Mouse (Mus musculus) lung, postnatal 0 days (tissue): Measurements from ENCODE around the gene Rer1. TPM values are rescaled to one million over a fixed set of nuclear protein-coding genes. Genes with fewer than 3 reads are reported as not detected.
A peak's percentile ranks its signal among the peaks of the same experiment; 100 is the strongest.

Experiments
- ATAC-seq: fragments of 200-750 bp; cut with Nextera tagmentation; 2 replicates; pipeline ENCODE4 v1.8.0; 2017; ENCODE audit warnings: moderate library complexity
- DNase-seq: peaks from one replicate; pipeline ENCODE4 v3.0.0-alpha.2; 2016; ENCODE audit warnings: low spot score
- H3K27ac ChIP-seq: fragments of 300-500 bp; sonication (generic); 2 replicates; pipeline ENCODE4 v1.5.1; 2014; ENCODE audit warnings: antibody characterized with exemption, mild to moderate bottlenecking, low read length, mixed read lengths
- H3K27me3 ChIP-seq: fragments of 300-500 bp; sonication (generic); replicated peaks from 2 replicates; pipeline ENCODE4 v1.6.1; 2014; ENCODE audit warnings: low read length, mixed read lengths; ENCODE audit not compliant: insufficient read depth
- H3K36me3 ChIP-seq: fragments of 300-500 bp; sonication (generic); 2 replicates; pipeline ENCODE4 v1.6.1; 2014; ENCODE audit warnings: low read length, mixed read lengths; ENCODE audit not compliant: insufficient read depth
- H3K4me1 ChIP-seq: fragments of 300-500 bp; sonication (generic); 2 replicates; pipeline ENCODE4 v1.6.1; 2014; ENCODE audit warnings: antibody characterized with exemption, low read depth, low read length, mixed read lengths; ENCODE audit not compliant: insufficient read depth
- H3K4me2 ChIP-seq: fragments of 300-500 bp; sonication (generic); replicated peaks from 2 replicates; pipeline ENCODE4 v1.6.1; 2014; ENCODE audit warnings: low read depth, mild to moderate bottlenecking, low read length, moderate library complexity, mixed read lengths
- H3K4me3 ChIP-seq: fragments of 300-500 bp; sonication (generic); 2 replicates; pipeline ENCODE4 v1.5.1; 2014; ENCODE audit warnings: low read depth, low read length
- H3K9ac ChIP-seq: fragments of 300-500 bp; sonication (generic); replicated peaks from 2 replicates; pipeline ENCODE4 v1.6.1; 2014; ENCODE audit warnings: low read depth, mild to moderate bottlenecking
- H3K9me3 ChIP-seq: fragments of 300-500 bp; sonication (generic); 2 replicates; pipeline ENCODE4 v1.6.1; 2016; ENCODE audit warnings: low read length, mixed read lengths
- CTCF ChIP-seq: IDR thresholded peaks from 2 replicates; pipeline ENCODE4 v1.5.1; 2016; ENCODE audit warnings: antibody characterized with exemption, mild to moderate bottlenecking
- EP300 ChIP-seq: IDR thresholded peaks from 2 replicates; pipeline ENCODE4 v1.6.1; 2016; ENCODE audit warnings: antibody characterized with exemption, mild to moderate bottlenecking, control low read depth
- WGBS: fragments of 180-500 bp; shearing (Covaris S2); extraction: QIAGEN DNeasy Blood & Tissue Kit; methylation state at CpG from one replicate; pipeline ENCODE4 v1.1.7; 2014; 5-methylcytosine and 5-hydroxymethylcytosine counted together
- polyA plus RNA-seq: library from polyadenylated mRNA; unstranded; fragments of >200 nt; fragmentation: Nextera tagmentation; extraction: Ambion mirVana; gene quantifications from 2 replicates; pipeline ENCODE4 v1.2.1, GENCODE M21; 2015

Gene Rer1
- polyA plus RNA-seq, 1 experiment from 2014 or later, result 156 TPM

DNA sequence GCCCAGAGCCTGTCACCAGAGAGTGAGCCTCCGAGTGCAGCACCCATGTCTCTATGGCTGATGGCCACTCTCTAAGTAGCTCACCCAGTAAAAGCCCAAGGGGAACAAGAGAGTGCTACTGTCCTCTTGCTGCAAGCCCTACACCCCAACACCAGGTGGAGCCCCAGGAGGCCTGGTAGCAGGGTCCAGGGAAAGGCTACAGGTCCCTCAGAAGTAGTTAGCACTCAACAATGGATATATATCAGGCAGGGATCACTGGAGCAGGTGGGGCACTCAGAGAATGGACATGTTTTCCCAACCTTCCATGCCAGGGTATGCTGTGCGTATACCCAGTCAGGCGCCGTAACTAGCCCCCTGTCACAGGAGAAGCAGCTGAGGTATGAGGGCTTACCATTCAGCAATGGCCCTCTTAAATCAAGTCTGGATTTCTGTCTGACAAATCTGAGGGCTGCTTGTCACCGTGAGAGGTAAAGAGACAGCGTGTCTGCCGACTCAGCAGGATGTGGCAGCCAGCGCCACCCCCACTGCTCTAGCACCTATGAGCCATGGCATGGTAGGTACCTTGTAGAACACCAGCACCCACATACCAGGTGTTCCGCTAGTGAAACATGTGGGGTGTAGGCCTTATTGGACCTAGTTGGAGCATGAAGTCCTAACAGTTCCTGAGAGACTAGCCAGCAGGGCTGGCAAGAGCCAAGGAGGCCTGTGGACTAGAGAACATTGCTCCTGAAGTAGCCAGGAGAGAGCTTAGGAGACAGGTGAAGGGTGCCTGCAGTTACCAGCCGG is 43.1 kb upstream of the Rer1 start:
- 87% methylated on average over 10 of the region's 10 CpGs for WGBS
- Histone ChIP-seq H3K4me1 (peaks cover 5% of the 10 kb centered on the region), H3K4me3 (no peak overlapping the region), H3K27me3 (no peaks in the 10 kb centered on the region), H3K36me3 (no peaks in the 10 kb centered on the region), H3K27ac (peak overlapping the region; percentile 75), H3K4me2 (no peak overlapping the region), H3K9me3 (no peaks in the 10 kb centered on the region), H3K9ac (no peak overlapping the region)
- TF ChIP-seq CTCF, result peak; percentile 74
- no peak for TF ChIP-seq EP300
- DNase-seq (peak; percentile 48), ATAC-seq (no peak)

DNA sequence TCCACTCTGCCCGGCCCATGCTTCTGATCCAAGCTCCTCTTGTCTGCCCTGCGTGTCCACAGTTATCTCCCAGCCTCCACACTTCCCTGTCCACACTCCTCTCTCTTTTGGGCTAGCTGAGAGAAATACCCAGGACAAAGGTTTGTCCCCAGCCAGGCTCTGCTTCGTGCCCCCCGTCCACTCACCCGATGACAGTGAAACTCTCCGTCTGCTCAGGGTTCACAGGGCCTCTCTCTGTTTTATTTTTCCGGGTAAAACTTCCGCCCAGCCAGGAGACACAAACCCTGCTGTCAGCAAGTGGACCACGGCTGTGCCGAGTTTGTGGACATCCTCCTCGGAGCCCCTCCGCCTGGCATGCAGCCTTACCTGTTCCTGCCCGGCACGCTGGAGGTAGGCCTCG is 42.2 kb upstream of the Rer1 start:
- 86% methylated on average over 15 of the region's 15 CpGs for WGBS
- H3K4me1 ChIP-seq, result peaks cover 3% of the 10 kb centered on the region
- no peak overlapping the region for H3K9ac ChIP-seq
- no peak overlapping the region for H3K27ac ChIP-seq
- H3K4me2 ChIP-seq, result no peak overlapping the region
- no peak overlapping the region for H3K4me3 ChIP-seq
- TF ChIP-seq CTCF (no peak), EP300 (no peak)
- DNase-seq, result no peak
- H3K36me3 ChIP-seq, result no peaks in the 10 kb centered on the region
- no peaks in the 10 kb centered on the region for H3K9me3 ChIP-seq
- no peaks in the 10 kb centered on the region for H3K27me3 ChIP-seq
- ATAC-seq, result no peak

DNA sequence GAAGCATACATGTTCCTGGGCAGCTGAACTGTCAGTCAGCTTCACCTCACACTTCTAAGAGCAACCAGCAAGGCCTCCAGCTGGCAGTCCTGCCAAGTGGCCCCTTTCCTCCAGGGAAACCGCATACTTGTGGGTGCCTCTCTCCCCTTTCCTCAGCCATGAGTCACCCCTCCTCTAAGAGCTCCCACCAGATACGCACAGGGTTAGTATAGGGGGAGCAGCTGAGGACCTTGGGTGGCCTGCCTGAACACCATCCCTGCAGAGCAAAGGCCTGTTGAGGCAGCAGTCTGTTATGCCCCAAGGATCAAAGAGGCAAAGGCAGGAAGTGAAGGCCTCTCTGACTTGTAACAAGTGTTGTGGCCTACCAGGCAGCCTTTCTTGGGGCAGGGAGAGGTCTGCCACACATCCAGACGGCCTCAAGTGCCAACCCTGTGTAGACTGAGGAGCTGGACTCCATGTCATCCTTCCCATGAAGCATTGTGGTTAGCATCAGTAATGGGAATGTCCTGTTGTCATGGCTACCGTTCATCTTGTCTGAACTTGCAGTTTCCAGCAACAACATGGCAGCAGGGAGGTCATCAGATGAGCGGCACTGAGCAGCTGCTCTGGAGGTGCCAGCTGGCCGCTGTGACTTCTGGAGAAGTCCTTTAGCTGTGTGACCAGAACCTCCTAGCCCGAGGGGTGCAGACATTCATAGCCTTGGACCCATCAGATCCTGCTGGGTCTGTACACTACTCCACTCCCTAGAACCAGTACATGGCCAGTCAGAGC is 40.6 kb upstream of the Rer1 start:
- no peaks in the 10 kb centered on the region for H3K36me3 ChIP-seq
- no peak for TF ChIP-seq CTCF
- no peak for TF ChIP-seq EP300
- no peak overlapping the region for H3K9ac ChIP-seq
- no peak overlapping the region for H3K27ac ChIP-seq
- DNase-seq (peak; percentile 65), ATAC-seq (peak; percentile 18)
- no peaks in the 10 kb centered on the region for H3K9me3 ChIP-seq
- H3K4me3 ChIP-seq, result no peak overlapping the region
- H3K4me1 ChIP-seq, result peaks cover 17% of the 10 kb centered on the region
- H3K4me2 ChIP-seq, result no peak overlapping the region
- WGBS, result 66% methylated on average over 7 of the region's 7 CpGs
- H3K27me3 ChIP-seq, result no peaks in the 10 kb centered on the region

DNA sequence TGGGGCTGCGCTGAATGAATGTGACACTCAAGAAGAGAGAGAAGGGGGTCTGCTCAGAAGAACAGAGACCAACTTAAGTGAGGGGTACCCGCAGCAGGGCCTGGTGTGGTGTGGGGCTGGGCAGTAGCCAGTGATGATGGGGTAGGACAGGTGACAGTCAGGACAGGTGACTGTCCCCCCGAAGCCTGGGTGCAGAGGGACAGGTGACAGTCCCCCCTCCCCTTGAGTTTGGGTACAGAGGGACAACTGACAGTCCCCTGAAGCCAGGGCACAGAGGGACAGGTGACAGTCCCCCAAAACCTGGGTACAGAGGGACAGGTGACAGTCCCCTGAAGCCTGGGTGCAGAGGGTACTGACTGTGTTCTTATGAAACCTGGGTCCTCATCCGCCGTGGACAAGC is 40.0 kb upstream of the Rer1 start:
- Histone ChIP-seq H3K9me3 (no peaks in the 10 kb centered on the region), H3K4me2 (no peak overlapping the region), H3K36me3 (no peaks in the 10 kb centered on the region), H3K4me1 (peaks cover 17% of the 10 kb centered on the region), H3K27ac (no peak overlapping the region), H3K4me3 (no peak overlapping the region), H3K9ac (no peak overlapping the region), H3K27me3 (no peaks in the 10 kb centered on the region)
- no peak for DNase-seq
- 71% methylated on average over 5 of the region's 5 CpGs for WGBS
- no peak for ATAC-seq
- TF ChIP-seq CTCF (no peak), EP300 (no peak)

DNA sequence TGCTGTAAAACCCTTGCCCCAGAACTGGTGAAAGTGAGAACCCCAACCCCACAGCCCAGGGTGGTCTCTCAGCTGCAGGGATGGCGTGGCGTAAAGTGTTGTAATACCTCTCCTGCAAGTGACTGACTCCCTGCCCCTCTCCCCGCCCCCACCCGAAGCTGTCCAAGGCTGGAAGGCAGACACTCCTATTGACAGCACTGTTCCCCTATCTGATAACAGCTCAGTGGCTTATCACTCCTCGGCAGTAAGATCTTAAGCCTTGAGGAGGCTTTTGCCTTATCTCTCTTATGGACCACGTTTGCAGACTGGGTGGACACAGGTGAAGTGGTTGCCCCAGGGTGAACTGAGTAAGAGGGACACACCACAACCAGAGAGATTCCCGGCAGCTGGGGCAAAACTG is 39.1 kb upstream of the Rer1 start:
- H3K27me3 ChIP-seq, result no peaks in the 10 kb centered on the region
- H3K4me1 ChIP-seq, result peaks cover 17% of the 10 kb centered on the region
- H3K9ac ChIP-seq, result no peak overlapping the region
- H3K36me3 ChIP-seq, result no peaks in the 10 kb centered on the region
- TF ChIP-seq EP300 (no peak), CTCF (no peak)
- H3K9me3 ChIP-seq, result no peaks in the 10 kb centered on the region
- DNase-seq (no peak), ATAC-seq (no peak)
- no peak overlapping the region for H3K4me2 ChIP-seq
- H3K4me3 ChIP-seq, result no peak overlapping the region
- WGBS, result 30% methylated on average over 7 of the region's 7 CpGs
- H3K27ac ChIP-seq, result no peak overlapping the region

DNA sequence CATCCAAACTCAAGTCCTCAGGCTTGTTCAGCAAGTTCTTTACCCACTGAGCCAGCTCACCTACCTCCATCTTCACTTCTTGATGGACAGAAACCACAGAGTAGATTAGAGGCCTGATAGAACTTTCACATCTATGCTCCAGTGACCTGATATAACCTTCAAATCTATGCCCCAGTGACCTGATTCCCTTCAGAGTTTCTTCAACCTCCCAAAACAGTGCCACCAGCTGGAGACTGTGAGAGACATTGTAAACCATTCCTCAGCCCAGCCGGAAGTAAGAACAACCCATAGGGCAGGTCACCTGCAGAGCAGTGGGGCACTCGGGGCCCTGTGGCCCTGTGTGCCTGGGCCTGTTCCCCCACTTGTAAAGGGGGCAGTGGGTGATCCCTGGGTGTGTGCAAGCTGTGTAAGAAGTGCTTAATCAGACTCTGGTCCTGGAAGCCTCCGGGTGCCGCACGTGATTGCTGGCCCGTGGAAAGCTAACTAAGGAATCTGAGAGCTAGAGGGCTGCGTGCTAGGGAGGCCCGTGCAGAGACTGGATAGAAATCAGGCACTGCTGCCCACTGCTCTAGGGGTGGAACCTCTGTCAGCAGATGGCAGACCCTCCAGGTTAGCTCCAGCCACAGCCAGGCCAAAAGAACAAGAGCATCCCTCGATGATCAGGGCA is 37.8 kb upstream of the Rer1 start:
- Histone ChIP-seq H3K9me3 (no peaks in the 10 kb centered on the region), H3K36me3 (no peaks in the 10 kb centered on the region), H3K27me3 (no peaks in the 10 kb centered on the region), H3K4me3 (no peak overlapping the region), H3K27ac (no peak overlapping the region), H3K9ac (no peak overlapping the region), H3K4me1 (peaks cover 14% of the 10 kb centered on the region; the same call in 1 of the 2 replicates), H3K4me2 (no peak overlapping the region)
- ATAC-seq (no peak), DNase-seq (no peak)
- no peak for TF ChIP-seq EP300
- peak; percentile 19; the same call in 1 of the 2 replicates for TF ChIP-seq CTCF
- 78% methylated on average over 9 of the region's 9 CpGs for WGBS
